Mouse (Mus musculus) midbrain, postnatal 0 days (tissue): ENCODE measurements at regions not wholly inside any gene's neighbourhood (a gene's known extent, or its start where the extent isn't known, plus 50 kb on each side); places are given as distances from the start of the nearest gene placed in this dataset.
A peak's percentile ranks its signal among the peaks of the same experiment; 100 is the strongest.

ENCODE experiments used
- ATAC-seq: fragments of 200-750 bp; cut with Nextera tagmentation; 2 replicates; pipeline ENCODE4 v1.8.0; 2017; ENCODE audit warnings: moderate number of reproducible peaks, mild to moderate bottlenecking, moderate TSS enrichment, moderate library complexity; ENCODE audit not compliant: low FRiP score
- DNase-seq: peaks from one replicate; pipeline ENCODE4 v3.0.0-alpha.2; 2015; ENCODE audit warnings: low spot score
- H3K27ac ChIP-seq: fragments of 300-500 bp; sonication (generic); 2 replicates; pipeline ENCODE4 v1.5.1; 2014; ENCODE audit warnings: low read depth, mild to moderate bottlenecking, low read length, mixed read lengths
- H3K27me3 ChIP-seq: fragments of 300-500 bp; sonication (generic); 2 replicates; pipeline ENCODE4 v1.6.1; 2014; ENCODE audit warnings: low read length, control low read depth, mixed read lengths; ENCODE audit not compliant: insufficient read depth
- H3K36me3 ChIP-seq: fragments of 300-500 bp; sonication (generic); 2 replicates; pipeline ENCODE4 v1.6.1; 2014; ENCODE audit warnings: low read length, control low read depth, mixed read lengths; ENCODE audit not compliant: insufficient read depth
- H3K4me1 ChIP-seq: fragments of 300-500 bp; sonication (generic); 2 replicates; pipeline ENCODE4 v1.6.1; 2014; ENCODE audit warnings: mild to moderate bottlenecking, control low read depth, antibody characterized with exemption, low read length, mixed read lengths; ENCODE audit not compliant: insufficient read depth
- H3K4me2 ChIP-seq: fragments of 300-500 bp; sonication (generic); 2 replicates; pipeline ENCODE4 v1.6.1; 2014; ENCODE audit warnings: low read depth, mild to moderate bottlenecking, low read length, mixed read lengths; ENCODE audit not compliant: poor library complexity, severe bottlenecking
- H3K4me3 ChIP-seq: fragments of 300-500 bp; sonication (generic); 2 replicates; pipeline ENCODE4 v1.5.1; 2014; ENCODE audit warnings: low read depth, mild to moderate bottlenecking, low read length, moderate library complexity
- H3K9ac ChIP-seq: fragments of 300-500 bp; sonication (generic); replicated peaks from 2 replicates; pipeline ENCODE4 v1.6.1; 2014; ENCODE audit warnings: mild to moderate bottlenecking, low read length, moderate library complexity, mixed read lengths; ENCODE audit not compliant: poor library complexity, severe bottlenecking
- H3K9me3 ChIP-seq: fragments of 300-500 bp; sonication (generic); 2 replicates; pipeline ENCODE4 v1.6.1; 2016; ENCODE audit warnings: low read length, control low read depth
- CTCF ChIP-seq: IDR thresholded peaks from 2 replicates; pipeline ENCODE4 v1.5.1; 2016; ENCODE audit warnings: antibody characterized with exemption, mild to moderate bottlenecking
- WGBS: fragments of 180-500 bp; shearing (Covaris S2); extraction: QIAGEN DNeasy Blood & Tissue Kit; methylation state at CpG from one replicate; pipeline ENCODE4 v1.1.7; 2014; 5-methylcytosine and 5-hydroxymethylcytosine counted together

DNA sequence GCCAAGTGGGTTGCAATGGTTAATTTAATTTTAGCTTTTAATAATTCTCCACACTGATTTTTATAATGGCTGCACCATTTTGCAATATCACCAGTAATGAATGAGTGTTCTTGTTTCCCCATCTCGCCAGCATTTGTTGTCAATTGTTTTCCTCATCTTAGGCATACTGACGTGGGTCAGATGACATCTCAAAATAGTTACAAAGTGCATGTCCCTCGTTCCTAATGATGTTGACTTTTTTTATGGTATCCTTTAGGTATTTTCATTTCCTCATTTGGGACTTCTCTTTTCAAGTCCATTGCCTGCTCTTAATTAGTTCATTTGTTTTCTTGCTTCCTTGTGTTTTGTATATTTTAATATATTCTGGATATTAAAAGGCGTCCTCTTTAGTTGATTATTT, 741.8 kb downstream of the Stpg2 start:
- H3K4me1 ChIP-seq = no peaks in the 10 kb centered on the region
- no peaks in the 10 kb centered on the region for H3K27me3 ChIP-seq
- no peak overlapping the region for H3K9ac ChIP-seq
- no peak for TF ChIP-seq CTCF
- no peak overlapping the region for H3K4me2 ChIP-seq
- H3K27ac ChIP-seq = no peak overlapping the region
- H3K9me3 ChIP-seq = no peaks in the 10 kb centered on the region
- no peaks in the 10 kb centered on the region for H3K36me3 ChIP-seq
- no peak overlapping the region for H3K4me3 ChIP-seq
- DNase-seq (no peak), ATAC-seq (no peak)
- WGBS = 88% methylated on average over 4 of the region's 4 CpGs

DNA sequence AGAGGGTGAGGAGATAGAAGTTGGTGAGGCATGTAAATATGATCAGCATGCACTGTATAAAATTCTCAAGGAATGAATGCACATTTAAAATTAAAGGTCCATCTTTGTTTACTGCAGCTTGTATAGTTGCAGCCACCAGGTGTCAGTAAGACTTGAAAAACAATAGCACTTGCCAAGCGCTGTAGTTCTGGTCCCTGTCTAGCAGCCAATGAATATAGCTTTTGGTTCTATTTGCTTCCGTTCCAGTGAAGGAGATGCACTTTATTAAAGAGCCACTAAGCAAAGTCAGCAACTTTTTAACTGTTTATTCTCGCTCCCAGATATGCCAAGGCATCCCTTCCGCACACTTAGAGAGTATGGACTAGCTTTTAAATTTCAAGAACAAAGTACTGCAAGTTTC, 743.6 kb downstream of the Stpg2 start:
- H3K4me2 ChIP-seq = no peak overlapping the region
- H3K9me3 ChIP-seq = no peaks in the 10 kb centered on the region
- peak; percentile 69 for TF ChIP-seq CTCF
- no peak for ATAC-seq
- H3K4me3 ChIP-seq = no peak overlapping the region
- H3K36me3 ChIP-seq = no peaks in the 10 kb centered on the region
- H3K27me3 ChIP-seq = no peaks in the 10 kb centered on the region
- no peak overlapping the region for H3K27ac ChIP-seq
- no peak overlapping the region for H3K9ac ChIP-seq
- DNase-seq = peak; percentile 80
- no peaks in the 10 kb centered on the region for H3K4me1 ChIP-seq
- WGBS = 57% methylated on average over 4 of the region's 4 CpGs

DNA sequence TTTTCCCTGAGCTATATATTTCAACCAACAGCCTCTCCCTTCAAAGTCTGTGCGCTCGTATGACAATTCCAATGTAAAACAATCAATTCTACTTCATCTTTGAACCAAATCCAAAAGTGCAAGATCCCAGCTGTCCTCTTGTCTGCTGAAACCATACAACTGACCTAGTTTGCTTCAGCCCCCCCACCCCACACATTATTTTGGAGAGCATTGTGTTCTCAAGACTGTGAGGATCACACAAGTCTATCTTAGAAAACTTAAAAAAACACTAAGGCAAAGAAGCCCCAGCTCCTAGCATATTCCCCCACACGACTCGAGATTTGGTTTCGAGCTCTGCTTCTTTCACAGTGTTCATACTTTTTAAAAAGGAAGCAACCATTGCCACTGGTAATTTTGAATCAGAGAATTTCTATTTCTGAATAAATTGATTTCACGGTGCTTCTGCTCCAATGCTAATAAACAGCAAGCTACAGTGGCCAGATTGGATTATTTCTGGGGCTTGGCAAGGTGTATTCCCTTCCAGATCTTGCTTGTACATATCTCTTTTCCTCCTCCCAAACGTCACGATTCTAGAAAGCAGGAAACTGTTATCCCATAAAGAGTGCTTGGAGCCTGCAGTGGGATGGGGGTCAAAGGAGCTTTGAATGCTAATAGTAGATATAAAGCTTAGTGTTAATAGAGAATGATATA, 744.7 kb downstream of the Stpg2 start:
- 72% methylated on average over 8 of the region's 8 CpGs for WGBS
- ATAC-seq (no peak), DNase-seq (peak; percentile 44)
- Histone ChIP-seq H3K27me3 (no peaks in the 10 kb centered on the region), H3K4me1 (no peaks in the 10 kb centered on the region), H3K4me2 (no peak overlapping the region), H3K36me3 (no peaks in the 10 kb centered on the region), H3K9me3 (no peaks in the 10 kb centered on the region), H3K4me3 (no peak overlapping the region), H3K27ac (no peak overlapping the region), H3K9ac (no peak overlapping the region)
- no peak for TF ChIP-seq CTCF

DNA sequence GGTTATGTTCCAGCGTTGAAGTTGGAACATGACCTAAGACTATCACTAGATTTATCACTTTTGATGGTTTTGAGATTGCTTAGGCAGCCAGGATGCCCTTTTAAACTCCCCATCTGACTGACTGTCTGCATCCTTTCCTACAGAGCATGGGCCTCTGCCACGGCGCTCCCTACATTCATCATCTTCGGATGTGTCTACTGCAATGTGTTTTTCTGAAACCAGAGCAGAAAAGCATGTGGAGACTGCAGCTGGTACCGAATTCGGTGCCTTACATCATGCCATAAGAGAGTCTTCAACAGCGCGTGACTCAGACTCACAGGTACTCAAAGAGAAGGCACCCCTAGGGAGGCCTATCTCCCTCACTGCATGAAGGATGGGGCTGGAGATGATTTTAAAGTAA, 746.0 kb downstream of the Stpg2 start:
- no peaks in the 10 kb centered on the region for H3K4me1 ChIP-seq
- no peak overlapping the region for H3K27ac ChIP-seq
- H3K9me3 ChIP-seq = no peaks in the 10 kb centered on the region
- no peak overlapping the region for H3K4me2 ChIP-seq
- H3K27me3 ChIP-seq = no peaks in the 10 kb centered on the region
- no peak overlapping the region for H3K9ac ChIP-seq
- no peak overlapping the region for H3K4me3 ChIP-seq
- no peak for ATAC-seq
- H3K36me3 ChIP-seq = no peaks in the 10 kb centered on the region
- WGBS = 94% methylated on average over 8 of the region's 8 CpGs
- TF ChIP-seq CTCF = no peak
- peak; percentile 52 for DNase-seq

DNA sequence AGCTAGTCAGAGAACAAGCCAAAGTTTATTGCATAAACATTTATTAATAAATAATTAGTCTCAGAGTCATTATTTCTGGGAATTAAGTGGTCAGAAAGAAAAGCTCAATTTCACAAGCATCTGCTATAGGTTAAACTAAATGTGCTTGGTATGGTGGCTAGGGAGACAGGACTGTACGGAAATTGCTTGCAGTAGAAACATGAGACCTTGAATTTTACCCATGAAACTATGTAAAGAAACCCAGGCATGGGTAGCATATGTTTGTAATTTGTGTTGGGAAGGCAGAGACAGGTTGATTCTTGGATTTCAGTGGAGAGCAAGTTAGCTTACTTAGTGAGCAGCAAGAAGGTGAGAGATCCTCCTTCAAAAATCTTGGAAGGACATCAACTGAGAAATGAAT, 772.7 kb downstream of the Stpg2 start:
- H3K9ac ChIP-seq = no peak overlapping the region
- no peaks in the 10 kb centered on the region for H3K9me3 ChIP-seq
- 100% methylated on average over 1 of the region's 1 CpGs for WGBS
- TF ChIP-seq CTCF = no peak
- no peak for ATAC-seq
- H3K27ac ChIP-seq = no peak overlapping the region
- H3K36me3 ChIP-seq = no peaks in the 10 kb centered on the region
- no peak overlapping the region for H3K4me2 ChIP-seq
- H3K4me3 ChIP-seq = no peak overlapping the region
- no peaks in the 10 kb centered on the region for H3K27me3 ChIP-seq
- H3K4me1 ChIP-seq = no peaks in the 10 kb centered on the region
- DNase-seq = no peak

DNA sequence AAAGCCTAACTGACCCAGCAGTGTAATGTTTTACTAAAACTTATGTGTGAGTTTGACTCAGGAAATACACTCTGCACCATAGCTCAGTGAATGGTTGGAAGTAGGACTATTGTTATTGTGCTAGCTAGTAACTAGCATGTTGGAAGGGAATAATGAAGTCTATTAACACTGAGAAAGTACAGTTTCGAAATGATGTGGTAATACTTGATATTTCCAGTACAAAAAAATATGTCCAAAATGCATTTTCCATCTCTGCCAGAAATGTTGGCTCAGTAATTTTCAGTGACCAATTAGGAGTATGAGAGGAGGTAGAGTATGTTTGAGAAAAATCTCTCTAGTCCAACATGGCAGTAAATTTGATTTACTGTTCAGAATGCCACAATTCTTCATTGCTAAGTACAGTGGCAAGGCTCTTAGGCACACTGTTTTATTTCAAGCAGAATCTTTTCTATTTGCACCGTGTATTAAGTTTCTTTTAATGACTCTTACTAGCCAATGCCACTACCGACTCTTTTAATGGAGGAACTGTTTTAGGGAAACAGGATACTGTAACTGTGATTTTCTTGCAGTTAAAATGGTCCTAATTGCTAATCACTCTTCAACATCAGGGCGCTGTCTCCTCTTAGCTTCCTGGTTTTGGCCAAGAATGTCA, 780.5 kb downstream of the Stpg2 start:
- no peak for ATAC-seq
- Histone ChIP-seq H3K27ac (no peak overlapping the region), H3K4me3 (no peak overlapping the region), H3K9me3 (no peaks in the 10 kb centered on the region), H3K9ac (no peak overlapping the region), H3K27me3 (no peaks in the 10 kb centered on the region), H3K4me2 (no peak overlapping the region), H3K4me1 (no peaks in the 10 kb centered on the region), H3K36me3 (no peaks in the 10 kb centered on the region)
- no peak for TF ChIP-seq CTCF
- WGBS = 89% methylated on average over 4 of the region's 4 CpGs
- DNase-seq = no peak
